Mouse (Mus musculus) thymus, adult 2 months (tissue): ENCODE data around the gene Tex46. TPM values are rescaled to one million over a fixed set of nuclear protein-coding genes. Genes with fewer than 3 reads are reported as not detected.

ENCODE experiments used
- DNase-seq: peaks from one replicate; pipeline ENCODE4 v3.0.0; 2021
- H3K27ac ChIP-seq: fragments of 200-500 bp; 2 replicates; pipeline ENCODE4 v1.5.1; 2012; ENCODE audit warnings: low read length, control low read depth; ENCODE audit not compliant: control insufficient read depth, insufficient read depth
- H3K27me3 ChIP-seq: fragments of 200-500 bp; 2 replicates; pipeline ENCODE4 v1.6.1; 2012; ENCODE audit warnings: mild to moderate bottlenecking, low read length, moderate library complexity, mixed read lengths; ENCODE audit not compliant: control insufficient read depth, insufficient read depth
- H3K36me3 ChIP-seq: fragments of 200-500 bp; 2 replicates; pipeline ENCODE4 v1.6.1; 2012; ENCODE audit warnings: mild to moderate bottlenecking, low read length, moderate library complexity; ENCODE audit not compliant: control insufficient read depth, insufficient read depth
- H3K4me1 ChIP-seq: fragments of 200-500 bp; replicated peaks from 2 replicates; pipeline ENCODE4 v1.6.1; 2012; ENCODE audit warnings: low read length; ENCODE audit not compliant: control insufficient read depth, insufficient read depth
- H3K4me3 ChIP-seq: fragments of 200-500 bp; 2 replicates; pipeline ENCODE4 v1.5.1; 2012; ENCODE audit warnings: mild to moderate bottlenecking, low read length, control low read depth, moderate library complexity; ENCODE audit not compliant: control insufficient read depth, insufficient read depth
- CTCF ChIP-seq: fragments of 200-500 bp; IDR thresholded peaks from 2 replicates; pipeline ENCODE4 v1.5.1; 2012; ENCODE audit warnings: mild to moderate bottlenecking, control low read depth, low read length, moderate library complexity, borderline replicate concordance; ENCODE audit not compliant: control insufficient read depth, poor library complexity, insufficient read depth; ENCODE audit errors: extremely low read depth
- POLR2A ChIP-seq: fragments of 200-500 bp; IDR thresholded peaks from 2 replicates; pipeline ENCODE4 v1.6.1; 2012; ENCODE audit warnings: mild to moderate bottlenecking, low read length, control low read depth, moderate library complexity; ENCODE audit not compliant: control insufficient read depth, poor library complexity, insufficient read depth; ENCODE audit errors: extremely low read depth
- WGBS: fragments of 180-500 bp; shearing (Covaris S2); methylation state at CpG from one replicate; pipeline ENCODE4 v1.1.7; 2018; 5-methylcytosine and 5-hydroxymethylcytosine counted together
- polyA plus RNA-seq: library from polyadenylated mRNA; depleted of rRNA; stranded (reverse); fragments of >200 nt; gene quantifications from 2 replicates; pipeline ENCODE4 v1.2.3, GENCODE M21; 2012; rRNA removed

Tex46 gene
- polyA plus RNA-seq, 1 experiment = not detected

GRCm38 (mm10) chr4:136651357-136651811 is 41.1 kb downstream of the Tex46 start:
- Histone ChIP-seq H3K36me3 (no peaks in the 10 kb centered on the region), H3K4me3 (no peak overlapping the region), H3K27me3 (no peaks in the 10 kb centered on the region), H3K4me1 (peaks cover 13% of the 10 kb centered on the region), H3K27ac (no peak overlapping the region)
- 62% methylated on average over 3 of the region's 3 CpGs for WGBS
- DNase-seq = peak; percentile 46
- TF ChIP-seq CTCF (peak; percentile 85), POLR2A (no peak)

GRCm38 (mm10) chr4:136651882-136652527 is 41.8 kb downstream of the Tex46 start:
- no peaks in the 10 kb centered on the region for H3K27me3 ChIP-seq
- H3K4me1 ChIP-seq = peaks cover 13% of the 10 kb centered on the region
- no peak overlapping the region for H3K27ac ChIP-seq
- no peaks in the 10 kb centered on the region for H3K36me3 ChIP-seq
- no peak for TF ChIP-seq CTCF
- TF ChIP-seq POLR2A = no peak
- no peak for DNase-seq
- WGBS = 89% methylated on average over 13 of the region's 13 CpGs
- no peak overlapping the region for H3K4me3 ChIP-seq

GRCm38 (mm10) chr4:136652528-136652910 is 42.3 kb downstream of the Tex46 start:
- Histone ChIP-seq H3K27me3 (no peaks in the 10 kb centered on the region), H3K27ac (no peak overlapping the region), H3K36me3 (no peaks in the 10 kb centered on the region), H3K4me1 (peaks cover 13% of the 10 kb centered on the region), H3K4me3 (no peak overlapping the region)
- DNase-seq = no peak
- 52% methylated on average over 11 of the region's 11 CpGs for WGBS
- TF ChIP-seq CTCF (no peak), POLR2A (no peak)

GRCm38 (mm10) chr4:136653019-136653418 is 42.8 kb downstream of the Tex46 start:
- TF ChIP-seq POLR2A (no peak), CTCF (no peak)

GRCm38 (mm10) chr4:136653692-136654234 is 43.5 kb downstream of the Tex46 start:
- DNase-seq = no peak
- WGBS = 22% methylated on average over 10 of the region's 10 CpGs
- no peak for TF ChIP-seq POLR2A
- TF ChIP-seq CTCF = no peak
- no peak overlapping the region for H3K4me3 ChIP-seq
- H3K36me3 ChIP-seq = no peaks in the 10 kb centered on the region
- peaks cover 13% of the 10 kb centered on the region for H3K4me1 ChIP-seq
- no peak overlapping the region for H3K27ac ChIP-seq
- H3K27me3 ChIP-seq = no peaks in the 10 kb centered on the region

More at GRCm38 (mm10) chr4:136653019-136653418, 42.8 kb downstream of the Tex46 start:
- DNase-seq = no peak
- peaks cover 13% of the 10 kb centered on the region for H3K4me1 ChIP-seq
- no peak overlapping the region for H3K27ac ChIP-seq
- WGBS = 33% methylated on average over 6 of the region's 6 CpGs
- no peaks in the 10 kb centered on the region for H3K36me3 ChIP-seq
- no peaks in the 10 kb centered on the region for H3K27me3 ChIP-seq
- H3K4me3 ChIP-seq = no peak overlapping the region

- TF ChIP-seq POLR2A = no peak
- TF ChIP-seq CTCF = no peak
- 50% methylated on average over 3 of the region's 3 CpGs for WGBS
These were observed 47.7 kb downstream of the Tex46 start for GRCm38 (mm10) chr4:136657914-136658313.

More at GRCm38 (mm10) chr4:136657914-136658313, 47.7 kb downstream of the Tex46 start:
- Histone ChIP-seq H3K36me3 (no peaks in the 10 kb centered on the region), H3K4me1 (peaks cover 12% of the 10 kb centered on the region), H3K27me3 (no peaks in the 10 kb centered on the region), H3K4me3 (no peak overlapping the region), H3K27ac (no peak overlapping the region)
- no peak for DNase-seq

Other genes starting within 250 kb of the Tex46 start
- gene Htr1d, start 186.9 kb upstream of the Tex46 start, polyA plus RNA-seq = 0.24 and 0.57 TPM in 2 replicates
- 0.14 and 0.19 TPM in 2 replicates for gene 6030445D17Rik, start 148.2 kb upstream of the Tex46 start, polyA plus RNA-seq
- gene Luzp1, start 140.7 kb upstream of the Tex46 start, polyA plus RNA-seq = 4.1 and 5.0 TPM in 2 replicates
- 64.3 and 70.4 TPM in 2 replicates for gene Kdm1a, start 7.7 kb upstream of the Tex46 start, polyA plus RNA-seq
- gene Lactbl1, start 12.2 kb downstream of the Tex46 start, polyA plus RNA-seq = 1.1 and 1.2 TPM in 2 replicates
- 15.4 and 24.1 TPM in 2 replicates for gene Ephb2, start 225.6 kb downstream of the Tex46 start, polyA plus RNA-seq